Mouse (Mus musculus) gastrocnemius, postnatal 36 days (tissue): ENCODE measurements at regions not wholly inside any gene's neighbourhood (a gene's known extent, or its start where the extent isn't known, plus 50 kb on each side); places are given as distances from the start of the nearest gene placed in this dataset.

Source experiments
- DNase-seq, 2 experiments: peaks; one replicate each; pipeline ENCODE4 v3.0.0; 2022
- intact Hi-C: fragments of 180-260 bp; cut with DNase I; formaldehyde crosslinking; loops from one replicate; pipeline ENCODE4 v1.15.1; 2025

GRCm38 (mm10) chr1:183699284-183699683, 281.3 kb downstream of the Hhipl2 start:
- intact Hi-C loops, result no loop called here
- DNase-seq, result no peak

DNA sequence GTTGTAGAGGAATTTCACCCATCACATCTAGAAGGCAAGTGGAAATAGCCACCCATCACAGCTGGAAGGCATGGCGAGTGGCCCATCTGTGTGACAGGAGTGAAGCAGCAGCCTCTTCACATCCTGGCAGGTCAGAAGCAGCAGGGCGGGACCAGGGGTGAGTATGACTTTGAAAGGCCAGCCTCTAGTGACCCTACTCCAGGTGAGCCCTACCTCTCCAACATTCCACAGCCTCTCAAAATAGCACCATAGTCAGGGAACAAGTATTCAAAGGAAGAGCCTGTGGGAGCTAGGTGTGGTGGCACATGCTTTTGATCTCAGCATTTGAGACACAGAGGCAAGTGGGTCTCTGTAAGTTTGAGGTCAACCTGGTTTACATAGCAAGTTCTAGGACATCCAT, 284.9 kb downstream of the Hhipl2 start:
- intact Hi-C loops, result no loop called here
- no peak for DNase-seq

DNA sequence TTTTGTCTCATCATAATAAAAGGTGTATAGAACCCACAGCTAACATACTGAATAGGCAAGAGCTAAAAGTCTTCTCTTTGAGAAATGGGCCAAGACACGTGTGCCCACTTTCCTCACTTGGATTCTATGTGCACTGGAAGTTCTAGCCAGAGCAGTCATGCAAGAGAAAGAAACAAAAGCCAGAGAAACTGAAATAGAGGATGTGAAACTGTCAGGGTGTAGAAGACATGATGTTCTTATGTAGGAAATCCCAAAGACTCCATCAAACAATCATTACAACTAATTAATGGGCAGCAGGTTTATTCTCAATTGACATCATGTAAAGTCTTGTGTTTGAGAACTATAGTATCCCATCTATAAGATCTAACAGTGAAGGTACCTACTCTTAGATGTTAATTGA, 294.9 kb downstream of the Hhipl2 start:
- intact Hi-C loops, result no loop called here
- DNase-seq, result no peak

DNA sequence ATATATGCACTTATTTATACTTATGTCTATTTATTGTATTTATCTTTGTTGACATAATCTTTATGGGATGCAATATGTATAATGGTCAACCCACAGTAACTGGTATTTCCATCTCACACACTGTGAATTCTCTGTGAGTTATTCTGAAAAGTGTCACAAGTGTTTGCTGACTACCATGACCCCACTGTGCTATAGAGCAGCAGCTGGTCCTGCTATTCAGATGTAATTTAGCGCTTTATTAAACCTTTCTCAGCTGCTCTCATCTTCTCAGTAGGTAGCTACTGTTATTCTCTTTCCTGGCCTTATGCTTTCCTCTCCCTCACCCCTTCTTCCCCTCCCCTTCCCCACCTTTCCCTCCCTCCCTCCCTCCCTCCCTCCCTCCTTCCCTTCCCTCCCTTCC, 296.0 kb upstream of the Dusp10 start:
- intact Hi-C loops, result no loop called here
- no peak for DNase-seq

DNA sequence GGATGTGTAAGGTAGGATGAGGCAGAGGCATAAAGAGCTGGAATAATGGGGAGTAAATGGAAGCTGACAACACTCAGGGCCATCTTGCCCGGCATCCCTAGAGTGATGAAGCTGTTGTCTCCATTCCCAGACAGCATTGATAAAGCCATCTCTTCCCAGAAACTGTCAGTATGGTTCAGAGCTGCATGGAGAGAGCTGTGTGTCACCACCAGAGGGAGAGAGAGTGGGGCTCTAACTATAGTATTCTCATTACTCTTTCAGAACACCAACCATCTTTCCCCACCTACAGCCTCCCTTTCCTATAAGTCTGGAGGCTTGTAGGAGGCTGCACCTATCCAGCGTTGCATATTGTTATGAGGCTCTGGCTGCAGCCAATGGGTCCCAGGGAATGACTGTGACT, 264.0 kb upstream of the Dusp10 start:
- intact Hi-C loops, result no loop called here
- no peak for DNase-seq

DNA sequence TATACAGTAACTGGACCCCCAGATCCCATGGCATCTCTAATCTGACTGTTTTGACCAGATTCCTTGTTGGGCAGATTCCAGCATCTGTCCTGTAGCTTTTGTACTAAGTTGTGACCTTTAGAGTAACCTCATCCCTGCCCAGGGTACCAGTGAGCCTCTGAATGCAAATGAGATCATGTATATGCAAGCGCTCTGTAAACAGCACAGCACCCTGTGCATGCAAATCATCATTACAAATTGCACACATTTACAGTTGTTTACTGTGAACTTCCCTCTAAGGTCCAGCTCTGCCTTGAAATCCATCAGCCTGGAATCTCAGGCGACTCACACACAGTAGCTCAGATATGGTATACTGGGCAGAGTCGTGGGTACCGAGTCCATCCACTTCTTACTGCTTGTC, 258.6 kb upstream of the Dusp10 start:
- DNase-seq, result no peak
- intact Hi-C loops, result no loop called here

- intact Hi-C loops, result no loop called here
- DNase-seq, result no peak
These were observed 256.4 kb upstream of the Dusp10 start for GRCm38 (mm10) chr1:183756716-183757115.

DNA sequence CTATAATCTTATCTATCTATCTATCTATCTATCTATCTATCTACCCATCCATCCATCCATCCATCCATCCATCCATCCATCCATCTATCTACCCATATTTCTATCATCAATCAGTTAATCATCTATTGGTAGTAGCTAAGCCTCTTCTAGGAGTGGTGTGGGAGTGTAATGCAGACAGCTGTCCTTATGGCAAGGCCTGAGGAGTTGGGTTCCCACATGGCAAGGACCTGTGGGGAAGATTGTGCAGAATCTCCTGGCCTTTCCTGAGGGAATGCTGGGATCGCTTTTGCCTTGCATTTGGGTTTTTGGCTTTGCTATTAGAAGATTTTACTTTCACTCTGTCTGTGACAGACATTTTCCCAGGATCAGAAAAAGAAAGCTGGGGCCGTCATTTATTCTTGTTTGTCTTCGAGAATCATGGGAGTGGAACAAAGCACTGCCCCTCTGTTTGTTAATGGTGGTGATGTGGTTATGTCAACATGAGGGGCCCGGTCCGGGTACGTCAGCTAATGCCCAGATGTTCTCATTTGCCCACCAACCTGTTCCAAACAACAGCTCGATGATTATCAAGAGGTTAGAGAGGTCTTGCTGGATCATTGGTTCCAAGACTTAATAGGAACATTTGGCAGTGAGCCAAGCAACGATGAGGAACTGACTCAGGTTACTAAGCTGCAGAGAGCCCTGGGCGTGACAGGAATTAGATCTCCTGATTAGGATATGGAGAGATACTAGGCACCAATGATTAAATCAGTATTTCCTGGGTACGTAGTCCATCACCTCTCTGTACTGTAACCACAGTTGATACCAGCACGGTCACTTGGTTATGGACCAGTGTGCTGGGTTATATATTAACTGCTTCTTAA, 249.0 kb upstream of the Dusp10 start:
- intact Hi-C loops, result no loop called here
- no peak for DNase-seq

- intact Hi-C loops, result no loop called here
- no peak for DNase-seq
These were observed 240.3 kb upstream of the Dusp10 start for GRCm38 (mm10) chr1:183772844-183773243.

DNA sequence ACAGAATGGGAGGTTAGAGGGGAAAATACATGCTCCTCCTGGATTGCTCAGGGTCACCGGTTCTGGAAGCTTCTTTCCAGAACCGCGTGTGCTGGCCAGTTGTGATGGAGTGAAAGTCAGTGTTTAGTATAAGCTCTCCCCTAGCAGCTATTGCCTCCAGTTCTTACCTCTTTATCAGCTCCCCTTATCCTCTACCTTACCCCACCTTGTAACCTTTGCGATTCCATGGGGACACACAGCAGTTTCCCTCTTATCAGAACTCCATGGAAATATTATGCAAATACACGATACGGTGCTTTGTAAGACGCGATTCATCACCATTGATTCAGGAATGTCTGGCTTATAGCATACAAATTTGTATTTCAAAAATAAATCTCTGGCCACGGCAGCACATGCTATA, 232.9 kb upstream of the Dusp10 start:
- intact Hi-C loops, result no loop called here
- DNase-seq, result no peak

- intact Hi-C loops, result no loop called here
These were observed 232.3 kb upstream of the Dusp10 start for GRCm38 (mm10) chr1:183780779-183781178.

GRCm38 (mm10) chr1:183783440-183784130, 229.5 kb upstream of the Dusp10 start:
- DNase-seq, result no peak

More at GRCm38 (mm10) chr1:183780779-183781178, 232.3 kb upstream of the Dusp10 start:
- DNase-seq, result no peak

GRCm38 (mm10) chr1:183792230-183792813, 220.8 kb upstream of the Dusp10 start:
- intact Hi-C loops, result no loop called here
- no peak for DNase-seq

More at GRCm38 (mm10) chr1:183783440-183784130, 229.5 kb upstream of the Dusp10 start:
- intact Hi-C loops, result no loop called here

GRCm38 (mm10) chr1:183793324-183793723, 219.8 kb upstream of the Dusp10 start:
- intact Hi-C loops, result no loop called here
- no peak for DNase-seq

DNA sequence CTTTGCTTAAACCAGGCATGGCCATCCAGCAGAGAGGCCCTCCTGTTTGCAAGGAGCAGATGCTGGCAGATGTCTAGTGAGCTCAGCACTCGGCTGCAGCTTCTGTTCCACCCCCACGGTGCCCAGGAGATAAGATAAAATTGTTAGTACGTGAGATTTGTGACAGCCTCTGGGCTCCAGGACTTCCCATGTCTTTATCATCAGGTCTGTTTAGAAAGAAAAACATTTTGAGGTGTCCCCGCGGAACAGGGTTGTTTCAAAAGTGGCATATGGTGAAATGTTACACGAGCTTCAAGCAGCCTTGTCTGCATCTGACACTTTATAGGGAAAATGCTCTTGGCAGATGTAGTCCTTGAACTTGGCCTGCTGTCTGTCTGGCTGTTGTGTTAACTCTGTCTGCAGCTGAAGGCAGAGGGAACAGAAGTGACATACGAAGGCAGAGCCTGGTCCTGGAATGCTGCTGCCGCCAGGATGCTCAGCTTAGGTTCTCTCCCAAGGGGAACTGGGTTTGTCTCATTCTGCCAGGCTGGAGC, 219.1 kb upstream of the Dusp10 start:
- no peak for DNase-seq
- intact Hi-C loops, result no loop called here

- intact Hi-C loops, result loop anchor here (10.0 kb wide), 1 partner anchor 132 kb away; no protein-coding TSS in a partner anchor
- no peak for DNase-seq
These were observed 210.8 kb upstream of the Dusp10 start for GRCm38 (mm10) chr1:183802351-183802750.

DNA sequence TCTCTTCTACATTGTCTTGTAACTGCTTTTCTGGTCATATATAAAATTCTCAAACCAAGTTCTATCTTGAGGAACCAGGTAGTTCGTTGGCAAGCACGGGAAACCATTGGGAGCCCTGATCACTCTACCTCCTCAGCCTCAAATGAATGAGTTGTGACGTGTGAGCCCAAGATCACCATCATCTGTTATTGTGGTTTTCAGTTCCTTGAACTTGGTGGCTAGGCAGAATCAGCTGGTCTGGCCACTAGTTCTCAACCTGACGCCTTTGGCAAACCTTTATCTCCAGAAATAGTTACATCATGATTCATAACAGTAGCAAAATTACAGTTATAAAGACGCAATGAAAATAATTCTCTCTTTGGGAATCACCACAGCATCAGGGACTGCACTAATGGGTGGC, 209.7 kb upstream of the Dusp10 start:
- no peak for DNase-seq
- intact Hi-C loops, result loop anchor here (10.0 kb wide), 1 partner anchor 131 kb away; no protein-coding TSS in a partner anchor

DNA sequence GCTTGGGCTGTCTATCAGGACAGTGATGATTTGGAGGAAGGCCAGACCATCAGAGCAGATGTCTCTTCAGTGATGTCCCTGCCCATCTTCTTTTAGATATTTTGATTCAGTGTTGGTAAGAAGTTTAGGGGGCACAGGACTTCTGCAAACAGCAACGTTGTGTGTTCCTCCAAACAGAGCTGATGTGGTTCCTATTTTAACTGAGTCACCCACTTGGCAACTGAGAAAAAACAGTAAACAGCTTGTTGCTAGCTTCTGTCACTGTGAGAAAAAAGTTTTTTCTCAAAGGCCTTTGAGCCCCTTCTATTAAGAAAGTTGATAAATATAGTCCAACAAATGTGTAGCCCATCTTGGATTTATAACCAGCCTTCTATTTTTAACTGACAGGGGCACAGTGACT, 209.3 kb upstream of the Dusp10 start:
- no peak for DNase-seq
- intact Hi-C loops, result loop anchor here (10.0 kb wide), 1 partner anchor 131 kb away; no protein-coding TSS in a partner anchor

GRCm38 (mm10) chr1:183804295-183804694, 208.8 kb upstream of the Dusp10 start:
- intact Hi-C loops, result loop anchor here (10.0 kb wide), 1 partner anchor 131 kb away; no protein-coding TSS in a partner anchor
- DNase-seq, result no peak

DNA sequence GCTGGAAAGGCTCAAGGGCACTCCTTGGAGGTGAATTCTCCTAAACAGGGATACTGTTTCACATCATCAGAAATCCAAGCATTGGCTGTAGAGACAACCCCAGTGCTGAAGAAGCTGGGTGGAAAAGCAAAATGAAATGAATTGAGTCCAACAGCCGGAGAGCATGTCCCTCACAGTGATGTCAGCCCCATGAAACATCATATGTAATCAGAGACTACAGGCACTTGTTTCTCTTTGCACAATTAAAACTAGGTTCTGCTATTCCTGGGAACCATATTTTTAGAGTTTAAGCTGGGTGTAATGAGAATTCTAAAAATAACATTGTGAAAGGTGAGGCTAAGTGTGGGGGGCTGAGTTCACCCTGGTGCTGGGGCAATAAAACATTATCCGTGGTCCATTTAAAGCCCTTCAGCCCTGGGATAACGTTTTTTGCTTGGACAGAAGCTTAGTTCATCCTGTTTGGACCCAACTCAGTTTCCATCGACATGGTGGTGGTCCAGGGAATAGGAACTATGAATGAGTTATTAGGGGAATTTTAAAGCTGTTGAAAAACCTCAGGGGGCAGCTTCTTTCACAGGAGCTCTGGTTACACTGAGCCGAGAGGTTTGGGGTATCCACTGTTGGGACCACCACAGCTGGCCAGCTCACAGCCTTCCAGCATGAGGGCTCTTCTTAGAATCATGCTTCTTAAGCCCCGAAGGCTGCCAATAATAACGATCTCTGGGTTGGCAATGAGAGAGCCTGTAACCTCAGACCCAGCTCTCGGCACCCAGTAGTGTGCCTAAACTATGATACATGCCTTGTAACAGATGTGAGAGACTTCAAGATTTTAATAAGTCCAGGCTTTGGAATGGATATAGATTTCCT, 206.0 kb upstream of the Dusp10 start:
- no peak for DNase-seq
- intact Hi-C loops, result loop anchor here (5.0 to 10.0 kb wide), 3 partner anchors 55 to 230 kb away; no protein-coding TSS in a partner anchor
